Mouse (Mus musculus) forebrain, embryonic 15.5 days (tissue): ENCODE measurements around the gene Ndufb10. TPM values are rescaled to one million over a fixed set of nuclear protein-coding genes. Genes with fewer than 3 reads are reported as not detected.
"Not testable (repeated sequence)": the region's sequence is repeated elsewhere in the genome, so short reads cannot be mapped to it uniquely, and the experiment has no call there.

Experiments used
- ATAC-seq: fragments of 200-750 bp; cut with Nextera tagmentation; replicated peaks from 2 replicates; pipeline ENCODE4 v1.8.0; 2017; ENCODE audit warnings: mild to moderate bottlenecking, moderate TSS enrichment, moderate library complexity
- H3K27ac ChIP-seq: fragments of 300-500 bp; sonication (generic); replicated peaks from 2 replicates; pipeline ENCODE4 v1.5.1; 2015; ENCODE audit warnings: mild to moderate bottlenecking, inconsistent platforms
- H3K27me3 ChIP-seq: fragments of 300-500 bp; sonication (generic); 2 replicates; pipeline ENCODE4 v1.6.1; 2015; ENCODE audit warnings: inconsistent platforms
- H3K36me3 ChIP-seq: fragments of 300-500 bp; sonication (generic); 2 replicates; pipeline ENCODE4 v1.6.1; 2015; ENCODE audit warnings: mild to moderate bottlenecking, inconsistent platforms
- H3K4me1 ChIP-seq: fragments of 300-500 bp; sonication (generic); 2 replicates; pipeline ENCODE4 v1.6.1; 2015; ENCODE audit warnings: inconsistent platforms
- H3K4me2 ChIP-seq: fragments of 300-500 bp; sonication (generic); replicated peaks from 2 replicates; pipeline ENCODE4 v1.6.1; 2015; ENCODE audit warnings: mild to moderate bottlenecking, inconsistent platforms
- H3K4me3 ChIP-seq: fragments of 300-500 bp; sonication (generic); 2 replicates; pipeline ENCODE4 v1.5.1; 2015; ENCODE audit warnings: mild to moderate bottlenecking, inconsistent platforms
- H3K9ac ChIP-seq: fragments of 300-500 bp; sonication (generic); replicated peaks from 2 replicates; pipeline ENCODE4 v1.6.1; 2015; ENCODE audit warnings: mild to moderate bottlenecking, inconsistent platforms
- H3K9me3 ChIP-seq: fragments of 300-500 bp; sonication (generic); 2 replicates; pipeline ENCODE4 v1.6.1; 2016; ENCODE audit warnings: inconsistent platforms
- WGBS: fragments of 180-500 bp; shearing (Covaris S2); methylation state at CpG from one replicate; pipeline ENCODE4 v1.1.7; 2015; ENCODE audit warnings: mixed read lengths; 5-methylcytosine and 5-hydroxymethylcytosine counted together
- polyA plus RNA-seq: library from polyadenylated mRNA; unstranded; fragments of >200 nt; fragmentation: Nextera tagmentation; extraction: Ambion mirVana; gene quantifications from 2 replicates; pipeline ENCODE4 v1.2.1, GENCODE M21; 2015

Ndufb10 gene
- polyA plus RNA-seq, 1 experiment from 2014 or later, result 249 TPM

DNA sequence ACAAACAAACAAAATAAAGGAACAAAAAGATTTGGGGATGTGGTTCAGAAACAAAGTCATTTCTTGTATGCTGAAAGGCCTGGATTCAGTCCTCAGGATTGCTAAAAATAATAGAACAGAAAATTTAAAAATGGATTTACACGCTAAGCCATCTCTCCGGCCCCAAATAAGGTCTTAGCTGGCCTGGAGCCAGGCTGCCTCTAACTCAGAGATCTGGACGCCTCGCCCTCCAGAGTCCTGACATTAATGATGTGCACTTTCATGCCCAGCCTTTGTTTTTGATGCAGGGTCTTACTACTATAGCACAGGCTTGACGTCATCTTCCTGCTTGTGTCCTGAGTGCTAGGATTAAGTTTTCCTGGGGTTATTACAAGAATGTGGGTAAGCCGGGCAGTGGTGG, 4.8 kb upstream of the Ndufb10 start:
- Histone ChIP-seq H3K4me1 (no peaks in the 10 kb centered on the region), H3K27ac (no peak overlapping the region), H3K4me3 (no peak overlapping the region), H3K4me2 (no peak overlapping the region), H3K9ac (no peak overlapping the region), H3K36me3 (no peaks in the 10 kb centered on the region), H3K27me3 (peaks cover 6% of the 10 kb centered on the region; the same call in 1 of the 2 replicates), H3K9me3 (no peaks in the 10 kb centered on the region)
- no peak for ATAC-seq
- 74% methylated on average over 6 of the region's 6 CpGs for WGBS

- no peak for ATAC-seq
- peaks cover 6% of the 10 kb centered on the region for H3K4me1 ChIP-seq
- 79% methylated on average over 17 of the region's 17 CpGs for WGBS
- no peak overlapping the region for H3K4me2 ChIP-seq
- no peak overlapping the region for H3K4me3 ChIP-seq
- H3K36me3 ChIP-seq, result no peaks in the 10 kb centered on the region
- H3K27me3 ChIP-seq, result peaks cover 6% of the 10 kb centered on the region; the same call in 1 of the 2 replicates
- H3K9ac ChIP-seq, result no peak overlapping the region
- no peak overlapping the region for H3K27ac ChIP-seq
- H3K9me3 ChIP-seq, result no peaks in the 10 kb centered on the region
Measured at GRCm38 (mm10) chr17:24728184-24728583, 3.9 kb upstream of the Ndufb10 start.

GRCm38 (mm10) chr17:24727618-24728017, 3.3 kb upstream of the Ndufb10 start, which contains the start of gene Rpl3l:
Gene Rpl3l, plus strand, starts transcription at chr17:24727820.
- ATAC-seq, result no peak
- H3K9ac ChIP-seq, result no peak within 1 kb of the TSS
- H3K4me3 ChIP-seq, result no peak within 1 kb of the TSS
- WGBS, result 73% methylated on average over 2 of the region's 2 CpGs
- no peak within 1 kb of the TSS for H3K27ac ChIP-seq
- H3K27me3 ChIP-seq, result peaks cover 6% of the 10 kb centered on the region; the same call in 1 of the 2 replicates
- peaks cover under 1% of the 10 kb centered on the region; the same call in 1 of the 2 replicates for H3K36me3 ChIP-seq
- H3K9me3 ChIP-seq, result no peaks in the 10 kb centered on the region
- peaks cover 12% of the 10 kb centered on the region for H3K4me1 ChIP-seq
- no peak within 1 kb of the TSS for H3K4me2 ChIP-seq

DNA sequence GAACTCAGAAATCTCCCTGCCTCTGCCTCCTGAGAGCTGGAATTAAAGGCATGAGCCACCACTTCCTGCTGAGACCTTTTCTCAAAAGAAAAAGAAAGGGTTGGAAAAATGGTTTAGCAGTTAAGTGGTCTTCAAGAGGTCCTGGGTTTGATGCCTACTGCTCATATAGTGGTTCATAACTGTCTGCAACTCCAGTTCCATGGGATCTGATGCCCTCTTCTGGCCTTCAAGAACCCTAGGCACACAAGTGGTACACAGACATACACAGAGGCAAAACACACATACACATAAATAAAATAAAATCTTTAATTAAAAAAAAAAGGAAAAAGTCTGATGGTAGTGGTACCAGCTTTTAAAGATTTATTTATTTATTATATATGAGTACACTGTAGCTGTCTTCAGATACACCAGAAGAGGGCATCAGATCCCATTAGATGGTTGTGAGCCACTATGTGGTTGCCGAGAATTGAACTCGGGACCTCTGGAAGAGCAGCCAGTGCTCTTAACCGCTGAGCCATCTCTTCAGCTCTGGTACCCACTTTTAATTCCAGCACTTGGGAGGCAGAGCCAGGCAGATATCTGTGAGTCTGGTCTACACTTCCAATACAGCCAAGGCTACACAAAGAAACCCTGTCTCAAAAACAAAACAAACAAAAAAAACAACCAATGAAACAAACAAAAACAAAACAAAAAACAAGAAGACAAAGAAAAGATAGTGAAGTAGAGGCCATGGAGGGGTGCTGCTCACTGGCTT, 1.5 kb upstream of the Ndufb10 start:
- no peak for ATAC-seq
- Histone ChIP-seq H3K4me3 (no peak overlapping the region), H3K9ac (no peak overlapping the region), H3K4me1 (peaks cover 28% of the 10 kb centered on the region), H3K4me2 (no peak overlapping the region), H3K27me3 (peaks cover 6% of the 10 kb centered on the region; the same call in 1 of the 2 replicates), H3K27ac (no peak overlapping the region), H3K9me3 (no peaks in the 10 kb centered on the region), H3K36me3 (peaks cover 14% of the 10 kb centered on the region)
- 66% methylated on average over 3 of the region's 3 CpGs for WGBS

DNA sequence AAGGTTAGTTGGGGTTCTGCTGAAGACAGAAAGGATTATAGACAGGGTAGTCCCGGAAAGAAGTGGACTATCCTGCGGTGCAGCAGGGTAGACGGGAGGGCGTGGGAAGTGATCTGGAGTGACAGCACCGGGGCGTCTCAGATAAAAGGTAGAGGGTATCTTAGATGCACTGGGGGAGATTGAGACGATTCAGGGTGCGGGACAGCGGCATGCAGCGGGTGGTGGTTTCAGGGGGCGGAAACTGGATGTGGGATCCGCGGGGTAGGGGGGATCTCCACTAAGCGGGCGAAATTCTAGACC, 447 bp downstream of the Ndufb10 start:
- Histone ChIP-seq H3K27ac (peak overlapping the region; percentile 80), H3K9me3 (no peaks in the 10 kb centered on the region), H3K27me3 (peaks cover 6% of the 10 kb centered on the region; the same call in 1 of the 2 replicates), H3K4me3 (peak overlapping the region; percentile 84), H3K36me3 (peaks cover 14% of the 10 kb centered on the region), H3K4me1 (peaks cover 35% of the 10 kb centered on the region), H3K9ac (peak overlapping the region; percentile 95), H3K4me2 (peak overlapping the region; percentile 85)
- 0 out of 2 replicates have a peak, but pooled peaks have one; percentile 2 for ATAC-seq
- WGBS, result under 1% methylated on average over 15 of the region's 15 CpGs

DNA sequence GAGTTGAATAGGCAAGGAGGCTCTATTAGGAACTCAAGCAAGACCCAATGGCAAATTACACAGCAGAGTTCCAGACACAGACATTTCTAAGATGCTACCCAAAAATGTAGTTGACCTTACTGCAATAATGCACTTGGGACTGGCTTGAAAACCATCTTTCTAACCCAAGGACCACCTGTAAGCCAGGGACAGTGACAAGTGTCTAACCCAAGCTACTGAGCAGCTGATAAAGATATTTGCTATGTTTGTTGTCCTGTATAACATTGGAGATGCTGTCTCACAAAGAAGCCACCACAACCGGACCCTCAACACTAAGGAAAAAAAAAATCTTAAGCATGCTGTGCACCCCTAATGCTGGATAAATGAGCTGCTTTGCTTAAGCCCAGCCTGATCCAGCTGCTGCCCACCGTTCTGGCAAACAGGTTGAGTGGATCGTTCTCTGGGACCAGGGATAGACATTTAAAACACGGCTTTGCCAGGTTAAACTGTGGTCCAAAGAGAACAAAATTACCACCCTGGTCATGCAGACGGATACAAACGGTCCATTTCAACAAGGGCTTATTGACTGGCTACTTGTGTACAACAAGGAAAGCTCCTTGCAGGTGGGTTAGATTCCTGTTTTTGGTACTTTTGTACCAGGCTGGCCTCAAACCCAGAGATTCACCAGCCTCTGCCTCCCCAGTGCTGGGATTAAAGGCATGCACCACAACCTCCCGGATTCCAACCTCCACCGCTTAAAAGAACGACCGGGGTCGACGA, 977 bp downstream of the Ndufb10 start:
- H3K4me3 ChIP-seq, result peak overlapping the region; percentile 84
- H3K27me3 ChIP-seq, result peaks cover 5% of the 10 kb centered on the region; the same call in 1 of the 2 replicates
- peak overlapping the region; percentile 95 for H3K9ac ChIP-seq
- H3K4me1 ChIP-seq, result peaks cover 40% of the 10 kb centered on the region
- H3K9me3 ChIP-seq, result no peaks in the 10 kb centered on the region
- H3K36me3 ChIP-seq, result peaks cover 14% of the 10 kb centered on the region
- ATAC-seq, result no peak
- peak overlapping the region; percentile 85 for H3K4me2 ChIP-seq
- peak overlapping the region; percentile 80; the same call in 1 of the 2 replicates for H3K27ac ChIP-seq
- 2% methylated on average over 12 of the region's 12 CpGs for WGBS

- Histone ChIP-seq H3K4me1 (peaks cover 40% of the 10 kb centered on the region), H3K9me3 (no peaks in the 10 kb centered on the region), H3K4me3 (peak overlapping the region; percentile 3; the same call in 1 of the 2 replicates), H3K4me2 (no peak overlapping the region), H3K27ac (no peak overlapping the region), H3K36me3 (peaks cover 14% of the 10 kb centered on the region), H3K27me3 (no peaks in the 10 kb centered on the region), H3K9ac (0 out of 2 replicates have a peak overlapping the region, but pooled peaks have one; percentile 8)
- 35% methylated on average over 13 of the region's 13 CpGs for WGBS
- ATAC-seq, result no peak
Measured at GRCm38 (mm10) chr17:24722220-24722924, 1.9 kb downstream of the Ndufb10 start.

- 59% methylated on average over 7 of the region's 7 CpGs for WGBS
- Histone ChIP-seq H3K36me3 (peaks cover 18% of the 10 kb centered on the region), H3K4me3 (peak overlapping the region; percentile 88), H3K9ac (peak overlapping the region; percentile 43), H3K4me2 (peak overlapping the region; percentile 70), H3K4me1 (peaks cover 40% of the 10 kb centered on the region)
- not testable (repeated sequence) for ATAC-seq, H3K27ac ChIP-seq, H3K9me3 ChIP-seq, H3K27me3 ChIP-seq
Measured at GRCm38 (mm10) chr17:24721383-24721955, 2.8 kb downstream of the Ndufb10 start.

- Histone ChIP-seq H3K27ac (peak overlapping the region; percentile 86; the same call in 1 of the 2 replicates), H3K36me3 (peaks cover 18% of the 10 kb centered on the region), H3K4me2 (peak overlapping the region; percentile 70), H3K4me3 (peak overlapping the region; percentile 88), H3K9ac (peak overlapping the region; percentile 77), H3K4me1 (peaks cover 40% of the 10 kb centered on the region)
- H3K27me3 ChIP-seq, ATAC-seq, H3K9me3 ChIP-seq: not testable (repeated sequence)
- under 1% methylated on average over 11 of the region's 11 CpGs for WGBS
Measured at GRCm38 (mm10) chr17:24720616-24721015, 3.7 kb downstream of the Ndufb10 start.

DNA sequence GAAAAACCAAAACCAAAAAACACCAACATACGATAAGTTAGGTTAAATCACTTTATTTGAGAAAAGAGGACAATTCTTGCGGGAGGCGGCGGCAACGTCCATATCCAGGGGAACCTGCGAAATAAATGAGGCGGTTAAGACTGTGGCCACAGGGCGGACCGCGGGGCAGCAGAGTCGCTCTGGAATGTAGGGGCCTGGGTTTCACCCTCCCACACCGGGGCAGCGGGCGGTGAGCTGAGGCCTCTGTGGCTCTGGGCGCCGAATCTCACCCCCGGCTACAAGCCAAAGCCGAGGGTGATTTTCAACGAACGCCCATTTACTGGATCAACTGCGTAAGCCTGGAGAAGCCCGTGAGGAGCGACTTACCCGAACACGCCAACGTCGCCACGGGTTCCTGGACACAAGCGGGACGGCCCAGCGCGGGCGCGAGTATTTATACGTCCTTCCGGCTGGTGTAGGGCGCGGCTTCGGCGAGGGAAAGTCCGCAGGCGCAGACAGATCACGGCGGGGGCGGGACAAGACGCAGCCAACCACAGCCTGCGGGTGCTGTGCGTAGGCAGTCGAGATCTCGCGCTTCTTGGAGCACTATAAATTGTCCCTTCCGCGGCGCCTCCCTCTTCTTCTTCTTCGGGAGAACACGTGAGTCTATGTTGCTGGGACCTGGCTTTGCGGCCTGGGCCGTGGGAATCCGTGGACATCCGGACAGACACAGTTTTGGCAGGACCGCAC, 4.6 kb downstream of the Ndufb10 start:
- WGBS, result under 1% methylated on average over 61 of the region's 61 CpGs
- peak overlapping the region; percentile 86 for H3K27ac ChIP-seq
- ATAC-seq, result peak; percentile 99
- H3K27me3 ChIP-seq, result no peaks in the 10 kb centered on the region
- peaks cover 18% of the 10 kb centered on the region for H3K36me3 ChIP-seq
- H3K9ac ChIP-seq, result peak overlapping the region; percentile 95
- peak overlapping the region; percentile 70 for H3K4me2 ChIP-seq
- peaks cover 40% of the 10 kb centered on the region for H3K4me1 ChIP-seq
- peak overlapping the region; percentile 88 for H3K4me3 ChIP-seq
- no peaks in the 10 kb centered on the region for H3K9me3 ChIP-seq

- peak overlapping the region; percentile 67 for H3K4me2 ChIP-seq
- not testable (repeated sequence) for H3K27me3 ChIP-seq, ATAC-seq, H3K9me3 ChIP-seq, H3K27ac ChIP-seq
- WGBS, result 73% methylated on average over 5 of the region's 5 CpGs
- H3K4me3 ChIP-seq, result peak overlapping the region; percentile 88
- H3K36me3 ChIP-seq, result peaks cover 18% of the 10 kb centered on the region
- H3K9ac ChIP-seq, result peak overlapping the region; percentile 95
- H3K4me1 ChIP-seq, result peaks cover 40% of the 10 kb centered on the region
Measured at GRCm38 (mm10) chr17:24718938-24719337, 5.3 kb downstream of the Ndufb10 start.
